Mouse (Mus musculus) myocyte (in vitro differentiated cells): ENCODE measurements at regions not wholly inside any gene's neighbourhood (a gene's known extent, or its start where the extent isn't known, plus 50 kb on each side); places are given as distances from the start of the nearest gene placed in this dataset.

ENCODE experiments used
- CEBPB ChIP-seq: IDR thresholded peaks from 2 replicates; pipeline ENCODE4 v1.6.1; 2011; ENCODE audit warnings: mild to moderate bottlenecking, moderate library complexity; ENCODE audit not compliant: poor library complexity, insufficient read depth, severe bottlenecking
- E2F4 ChIP-seq: IDR thresholded peaks from one replicate; pipeline ENCODE4 v1.6.1; 2011; ENCODE audit warnings: mild to moderate bottlenecking, control low read depth, moderate library complexity; ENCODE audit not compliant: insufficient read depth
- MAX ChIP-seq: IDR thresholded peaks from one replicate; pipeline ENCODE4 v1.6.1; 2011; ENCODE audit warnings: low read depth, mild to moderate bottlenecking, control low read depth
- MYOD1 ChIP-seq, 3 experiments: IDR thresholded peaks; one replicate each; pipeline ENCODE4 v1.6.1; 2011; ENCODE audit warnings: control low read depth in 2 of 3, low read depth in 2 of 3, mild to moderate bottlenecking in 2 of 3, moderate library complexity in 1 of 3; ENCODE audit not compliant: insufficient read length in 2 of 3, control insufficient read depth in 1 of 3
- POLR2A ChIP-seq: IDR thresholded peaks from one replicate; pipeline ENCODE4 v1.6.1; 2011; ENCODE audit warnings: low read depth, mild to moderate bottlenecking, control low read depth, moderate library complexity; ENCODE audit not compliant: insufficient read length
- POLR2AphosphoS2 ChIP-seq: IDR thresholded peaks from one replicate; pipeline ENCODE4 v1.6.1; 2011; ENCODE audit warnings: low read depth, control low read depth; ENCODE audit not compliant: insufficient read length
- REST ChIP-seq: IDR thresholded peaks from one replicate; pipeline ENCODE4 v1.6.1; 2011; ENCODE audit warnings: mild to moderate bottlenecking, control low read depth, moderate library complexity; ENCODE audit not compliant: insufficient read depth, insufficient read length
- TCF12 ChIP-seq: IDR thresholded peaks from one replicate; pipeline ENCODE4 v1.6.1; 2011; ENCODE audit warnings: mild to moderate bottlenecking, control low read depth; ENCODE audit not compliant: poor library complexity, insufficient read depth, severe bottlenecking

- TF ChIP-seq E2F4 (no peak), POLR2A (no peak), REST (no peak), TCF12 (no peak), CEBPB (no peak), MAX (no peak), MYOD1 (IDR thresholded peaks at IDR 0.05; ENCODE audit: control insufficient read depth in 1 of 3, insufficient read length in 2 of 3, low read depth in 2 of 3) (no peak), POLR2AphosphoS2 (no peak)
Observed at GRCm38 (mm10) chr10:98257980-98258707, 531.6 kb upstream of the C030005K15Rik start.
